Mouse (Mus musculus) left cerebral cortex, adult 8-10 months (tissue): ENCODE data around the gene Dcdc2b. TPM values are rescaled to one million over a fixed set of nuclear protein-coding genes. Genes with fewer than 3 reads are reported as not detected.

Experiments
- DNase-seq, 2 experiments: peaks; one replicate each; pipeline ENCODE4 v3.0.0; 2022; ENCODE audit warnings: low spot score in 2 of 2
- total RNA-seq, 4 experiments: library from RNA; stranded (reverse); gene quantifications; 2 replicates each; pipeline ENCODE4 v1.2.4; 2022

Gene Dcdc2b
- 1 to 10 TPM; 2.2 to 4.9 (median 3.9) TPM for total RNA-seq

GRCm38 (mm10) chr4:129614093-129614492 lies at the start of gene Dcdc2b:
Gene Dcdc2b, minus strand, starts transcription at chr4:129614257.
- DNase-seq: no peak

GRCm38 (mm10) chr4:129662255-129662813 lies 48.3 kb upstream of the Dcdc2b start:
- no peak for DNase-seq

GRCm38 (mm10) chr4:129661584-129661983 lies 47.5 kb upstream of the Dcdc2b start:
- DNase-seq: no peak

- no peak for DNase-seq
Measured at GRCm38 (mm10) chr4:129654770-129655169, 40.7 kb upstream of the Dcdc2b start.

GRCm38 (mm10) chr4:129650359-129650758 lies 36.3 kb upstream of the Dcdc2b start:
- no peak for DNase-seq

GRCm38 (mm10) chr4:129648656-129649055 lies 34.6 kb upstream of the Dcdc2b start:
- no peak for DNase-seq

- no peak for DNase-seq
Measured at GRCm38 (mm10) chr4:129645204-129645603, 31.1 kb upstream of the Dcdc2b start.

- DNase-seq: no peak
Measured at GRCm38 (mm10) chr4:129641756-129642155, 27.7 kb upstream of the Dcdc2b start.

- DNase-seq: peak; percentile 95 to 97
Measured at GRCm38 (mm10) chr4:129640638-129641467, 26.8 kb upstream of the Dcdc2b start, which contains the start of gene Txlna. Gene Txlna, minus strand, starts transcription at chr4:129641065.

- no peak for DNase-seq
Measured at GRCm38 (mm10) chr4:129640101-129640637, 26.1 kb upstream of the Dcdc2b start.

GRCm38 (mm10) chr4:129639221-129639620 lies 25.2 kb upstream of the Dcdc2b start:
- DNase-seq: no peak

GRCm38 (mm10) chr4:129633852-129634251 lies 19.8 kb upstream of the Dcdc2b start:
- DNase-seq: no peak

- DNase-seq: no peak
Measured at GRCm38 (mm10) chr4:129631867-129632266, 17.8 kb upstream of the Dcdc2b start.

- no peak for DNase-seq
Measured at GRCm38 (mm10) chr4:129630944-129631343, 16.9 kb upstream of the Dcdc2b start.

GRCm38 (mm10) chr4:129626035-129626434 lies 12.0 kb upstream of the Dcdc2b start:
- no peak for DNase-seq

GRCm38 (mm10) chr4:129625496-129625895 lies 11.4 kb upstream of the Dcdc2b start:
- no peak for DNase-seq

- DNase-seq: peak; percentile 56 to 73
Measured at GRCm38 (mm10) chr4:129625029-129625370, 10.9 kb upstream of the Dcdc2b start.

GRCm38 (mm10) chr4:129624281-129625028 lies 10.4 kb upstream of the Dcdc2b start:
- peak; percentile 71 to 93 for DNase-seq

GRCm38 (mm10) chr4:129623681-129624091 lies 9.6 kb upstream of the Dcdc2b start, which contains the start of gene Ccdc28b:
Gene Ccdc28b, minus strand, starts transcription at chr4:129623947.
- peak in 1 of 2 experiments; percentile 52 for DNase-seq

GRCm38 (mm10) chr4:129622803-129623535 lies 8.9 kb upstream of the Dcdc2b start:
- no peak for DNase-seq
